Mouse (Mus musculus) lung, embryonic 15.5 days (tissue): ENCODE measurements around the gene Ubn1. TPM values are rescaled to one million over a fixed set of nuclear protein-coding genes. Genes with fewer than 3 reads are reported as not detected.
A peak's percentile ranks its signal among the peaks of the same experiment; 100 is the strongest.

ENCODE experiments used
- ATAC-seq: fragments of 200-750 bp; cut with Nextera tagmentation; 2 replicates; pipeline ENCODE4 v1.8.0; 2017; ENCODE audit warnings: moderate number of reproducible peaks, borderline replicate concordance; ENCODE audit not compliant: low FRiP score, low TSS enrichment; ENCODE audit errors: extremely low read depth
- H3K27ac ChIP-seq: fragments of 300-500 bp; sonication (generic); 2 replicates; pipeline ENCODE4 v1.5.1; 2015; ENCODE audit warnings: moderate library complexity, mild to moderate bottlenecking, inconsistent platforms
- H3K27me3 ChIP-seq: fragments of 300-500 bp; sonication (generic); 2 replicates; pipeline ENCODE4 v1.6.1; 2015; ENCODE audit warnings: inconsistent platforms
- H3K36me3 ChIP-seq: fragments of 300-500 bp; sonication (generic); 2 replicates; pipeline ENCODE4 v1.6.1; 2015; ENCODE audit warnings: inconsistent platforms
- H3K4me1 ChIP-seq: fragments of 300-500 bp; sonication (generic); 2 replicates; pipeline ENCODE4 v1.6.1; 2015; ENCODE audit warnings: inconsistent platforms
- H3K4me2 ChIP-seq: fragments of 300-500 bp; sonication (generic); 2 replicates; pipeline ENCODE4 v1.6.1; 2015; ENCODE audit warnings: inconsistent platforms, mild to moderate bottlenecking, moderate library complexity
- H3K4me3 ChIP-seq: fragments of 300-500 bp; sonication (generic); 2 replicates; pipeline ENCODE4 v1.5.1; 2015; ENCODE audit warnings: mild to moderate bottlenecking, inconsistent platforms
- H3K9ac ChIP-seq: fragments of 300-500 bp; sonication (generic); 2 replicates; pipeline ENCODE4 v1.6.1; 2015; ENCODE audit warnings: inconsistent platforms
- H3K9me3 ChIP-seq: fragments of 300-500 bp; sonication (generic); 2 replicates; pipeline ENCODE4 v1.6.1; 2016; ENCODE audit warnings: inconsistent platforms
- WGBS: fragments of 180-500 bp; shearing (Covaris S2); methylation state at CpG from one replicate; pipeline ENCODE4 v1.1.7; 2015; 5-methylcytosine and 5-hydroxymethylcytosine counted together
- polyA plus RNA-seq: library from polyadenylated mRNA; unstranded; fragments of >200 nt; fragmentation: Nextera tagmentation; extraction: Ambion mirVana; gene quantifications from 2 replicates; pipeline ENCODE4 v1.2.1, GENCODE M21; 2015

Gene Ubn1
- 19.8 and 21.4 TPM in 2 replicates for polyA plus RNA-seq

DNA sequence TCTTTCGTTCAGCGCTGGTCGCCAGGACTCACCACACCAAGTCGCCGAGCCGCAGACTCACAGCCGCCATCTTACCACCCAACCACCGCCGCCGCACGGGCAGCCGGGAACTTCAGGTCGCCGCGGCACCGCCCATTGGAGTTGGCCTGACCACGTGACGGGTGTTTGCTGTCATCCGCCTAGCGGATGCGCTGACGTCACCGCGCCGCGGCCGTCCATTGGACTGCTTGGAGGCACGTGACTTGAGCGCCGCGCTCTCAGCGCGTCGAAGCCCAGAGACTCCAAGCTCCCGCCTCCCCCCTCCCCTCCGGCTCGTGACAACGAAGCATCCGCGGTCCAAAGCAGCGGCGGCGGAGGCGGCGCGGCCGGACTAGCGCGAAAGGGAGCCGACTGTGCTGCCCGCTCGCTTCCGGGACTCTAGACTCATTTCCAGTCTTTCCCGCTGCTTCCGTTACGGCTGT is at the start of gene Ubn1, which contains the start of gene Glyr1:
Gene Ubn1 (plus strand): TSS at position 284 of the 461 bp plus-strand sequence.
Gene Glyr1 (minus strand): TSS at position 90 of the 461 bp plus-strand sequence.
- ATAC-seq: peak; percentile 99
- peak within 1 kb of the TSS; percentile 95 for H3K9ac ChIP-seq
- H3K36me3 ChIP-seq: peaks cover 32% of the 10 kb centered on the region
- H3K4me2 ChIP-seq: peak within 1 kb of the TSS; percentile 91
- no peaks in the 10 kb centered on the region for H3K9me3 ChIP-seq
- H3K4me1 ChIP-seq: peaks cover 26% of the 10 kb centered on the region
- H3K27me3 ChIP-seq: no peaks in the 10 kb centered on the region
- H3K27ac ChIP-seq: peak within 1 kb of the TSS; percentile 97
- peak within 1 kb of the TSS; percentile 80 for H3K4me3 ChIP-seq
- under 1% methylated on average over 55 of the region's 56 CpGs for WGBS

DNA sequence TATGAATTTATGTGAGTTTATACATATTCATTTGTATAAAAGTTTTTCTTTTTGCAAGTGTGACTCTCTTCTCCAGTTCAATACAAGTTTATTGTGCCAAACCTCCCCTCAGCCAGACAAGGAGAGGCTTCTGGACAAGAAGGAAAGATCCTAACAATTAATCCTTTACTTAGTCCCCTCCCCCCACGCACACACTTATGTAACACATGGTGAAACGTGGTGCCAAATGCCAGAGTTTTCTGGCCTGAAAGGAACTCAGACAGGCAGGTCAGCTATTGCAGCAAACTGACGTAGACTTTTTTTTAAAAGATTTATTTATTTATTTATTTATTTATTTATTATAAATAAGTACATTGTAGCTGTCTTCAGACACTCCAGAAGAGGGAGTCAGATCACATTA is 49.2 kb upstream of the Ubn1 start:
- 45% methylated on average over 3 of the region's 3 CpGs for whole genome bisulfite sequencing
- Histone ChIP-seq H3K4me1 (no peaks in the 10 kb centered on the region), H3K4me2 (no peak overlapping the region), H3K36me3 (no peaks in the 10 kb centered on the region), H3K9ac (no peak overlapping the region), H3K9me3 (no peaks in the 10 kb centered on the region), H3K27me3 (no peaks in the 10 kb centered on the region), H3K4me3 (no peak overlapping the region), H3K27ac (no peak overlapping the region)
- no peak for ATAC-seq

DNA sequence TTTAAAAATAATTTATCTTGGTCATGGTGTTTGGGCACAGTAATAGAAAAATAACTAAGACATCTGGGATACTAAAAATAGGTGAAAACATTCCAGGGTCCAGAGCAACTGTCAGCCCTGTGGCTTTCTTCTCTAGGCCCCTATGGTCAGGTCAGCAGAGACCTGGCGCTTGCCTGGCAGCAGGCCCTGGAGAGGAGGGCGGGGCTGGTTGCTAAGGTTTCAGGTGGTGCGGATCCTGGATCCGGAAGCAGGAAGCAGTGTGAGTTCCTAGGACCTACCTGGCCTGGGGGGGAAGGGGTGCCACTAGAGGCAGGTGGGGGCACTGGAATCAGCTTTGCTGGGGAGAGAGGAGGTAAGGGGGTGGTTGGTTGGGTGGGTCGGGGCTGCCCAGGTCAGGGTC is 42.8 kb upstream of the Ubn1 start, which contains the start of gene Smim22:
Gene Smim22 (plus strand): TSS at position 222 of the 400 bp plus-strand sequence.
- WGBS: 41% methylated on average over 5 of the region's 5 CpGs
- peak within 1 kb of the TSS; percentile 50 for H3K4me2 ChIP-seq
- ATAC-seq: peak; percentile 48; the same call in 1 of the 2 replicates

DNA sequence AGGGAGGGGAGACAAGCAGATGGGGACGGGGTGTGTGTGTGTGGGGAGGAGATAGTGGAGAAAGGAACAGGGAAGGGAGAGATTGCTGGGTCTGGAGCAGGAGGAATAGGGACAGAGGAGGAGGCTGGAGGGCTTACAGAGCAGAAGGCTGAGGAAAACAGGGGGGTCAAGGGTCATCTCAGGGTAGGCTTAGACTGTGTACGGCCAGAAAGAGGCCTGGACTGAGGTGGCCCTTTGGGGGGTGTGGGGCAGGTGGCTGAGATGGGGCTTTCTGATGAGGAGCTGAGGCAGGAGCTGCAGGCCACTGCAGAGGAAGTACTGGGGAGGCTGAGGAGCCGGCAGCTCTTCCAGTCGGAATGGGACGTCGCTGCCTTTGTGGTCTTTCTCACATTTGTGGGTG is 42.4 kb upstream of the Ubn1 start:
- Histone ChIP-seq H3K9ac (no peak overlapping the region), H3K27ac (0 out of 2 replicates have a peak overlapping the region, but pooled peaks have one; percentile 13), H3K9me3 (no peaks in the 10 kb centered on the region), H3K27me3 (no peaks in the 10 kb centered on the region), H3K4me1 (peaks cover 6% of the 10 kb centered on the region), H3K4me2 (peak overlapping the region; percentile 50), H3K4me3 (peak overlapping the region; percentile 24), H3K36me3 (no peaks in the 10 kb centered on the region)
- WGBS: 31% methylated on average over 6 of the region's 6 CpGs
- no peak for ATAC-seq

More for the DNA sequence above, 42.8 kb upstream of the Ubn1 start, which contains the start of gene Smim22:
- peaks cover 2% of the 10 kb centered on the region for H3K4me1 ChIP-seq
- H3K9me3 ChIP-seq: no peaks in the 10 kb centered on the region
- H3K27me3 ChIP-seq: no peaks in the 10 kb centered on the region
- H3K9ac ChIP-seq: no peak within 1 kb of the TSS
- 0 out of 2 replicates have a peak within 1 kb of the TSS, but pooled peaks have one; percentile 13 for H3K27ac ChIP-seq
- H3K4me3 ChIP-seq: peak within 1 kb of the TSS; percentile 24
- no peaks in the 10 kb centered on the region for H3K36me3 ChIP-seq

DNA sequence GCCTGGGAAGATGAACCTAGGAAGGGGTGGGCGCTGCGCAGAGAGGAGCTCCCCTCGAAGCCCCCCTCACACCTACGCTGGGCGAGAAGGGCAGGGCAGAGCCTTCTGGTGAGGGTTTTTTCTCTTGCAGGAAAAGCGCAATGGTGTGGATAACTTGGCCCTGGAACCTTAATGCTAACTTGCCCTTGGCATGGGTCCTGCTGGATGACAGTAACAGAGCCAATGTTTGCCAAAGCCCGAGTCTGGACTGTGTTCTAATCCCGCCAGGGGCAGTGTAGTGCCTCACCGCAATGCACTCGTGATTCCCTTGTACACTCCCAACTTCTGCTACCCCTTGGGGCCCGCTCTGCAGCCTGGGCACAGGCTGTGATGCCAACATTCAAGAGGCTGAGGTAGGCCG is 41.8 kb upstream of the Ubn1 start:
- 77% methylated on average over 12 of the region's 12 CpGs for WGBS
- Histone ChIP-seq H3K27ac (no peak overlapping the region), H3K9me3 (no peaks in the 10 kb centered on the region), H3K27me3 (no peaks in the 10 kb centered on the region), H3K4me2 (peak overlapping the region; percentile 50), H3K9ac (no peak overlapping the region), H3K4me1 (peaks cover 9% of the 10 kb centered on the region), H3K36me3 (no peaks in the 10 kb centered on the region), H3K4me3 (peak overlapping the region; percentile 24)
- ATAC-seq: no peak

DNA sequence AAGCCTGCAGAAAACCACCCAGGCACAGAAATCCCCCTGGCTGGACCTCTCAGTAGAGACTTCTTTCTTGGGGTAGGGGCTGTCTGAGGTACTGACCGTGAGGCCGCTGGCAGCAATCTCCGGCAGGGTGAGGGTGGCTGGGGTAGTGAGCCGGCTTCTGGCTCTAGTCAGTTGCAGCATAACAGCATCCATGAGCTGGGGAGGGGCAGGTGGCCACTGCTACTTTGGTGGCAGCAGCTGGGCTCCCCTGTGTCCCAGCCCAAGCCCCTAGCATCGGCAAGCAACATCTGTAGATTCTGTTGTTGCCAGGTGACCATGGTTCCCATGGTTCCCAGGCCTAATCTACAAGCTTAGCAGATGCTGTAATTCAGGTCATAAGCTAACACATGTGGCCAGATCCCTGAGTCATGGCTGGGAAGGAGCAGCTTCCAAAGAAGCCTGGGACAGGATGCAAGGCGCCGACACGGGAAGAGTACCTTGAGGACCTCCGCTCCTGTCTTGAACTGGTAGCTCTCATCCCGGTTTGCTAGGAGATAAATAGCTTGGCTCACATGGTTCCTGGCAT is 39.4 kb upstream of the Ubn1 start:
- Histone ChIP-seq H3K27ac (no peak overlapping the region), H3K36me3 (peaks cover 13% of the 10 kb centered on the region), H3K4me3 (no peak overlapping the region), H3K9ac (no peak overlapping the region), H3K27me3 (no peaks in the 10 kb centered on the region), H3K4me1 (peaks cover 9% of the 10 kb centered on the region), H3K4me2 (no peak overlapping the region), H3K9me3 (no peaks in the 10 kb centered on the region)
- 88% methylated on average over 10 of the region's 10 CpGs for WGBS
- ATAC-seq: no peak

DNA sequence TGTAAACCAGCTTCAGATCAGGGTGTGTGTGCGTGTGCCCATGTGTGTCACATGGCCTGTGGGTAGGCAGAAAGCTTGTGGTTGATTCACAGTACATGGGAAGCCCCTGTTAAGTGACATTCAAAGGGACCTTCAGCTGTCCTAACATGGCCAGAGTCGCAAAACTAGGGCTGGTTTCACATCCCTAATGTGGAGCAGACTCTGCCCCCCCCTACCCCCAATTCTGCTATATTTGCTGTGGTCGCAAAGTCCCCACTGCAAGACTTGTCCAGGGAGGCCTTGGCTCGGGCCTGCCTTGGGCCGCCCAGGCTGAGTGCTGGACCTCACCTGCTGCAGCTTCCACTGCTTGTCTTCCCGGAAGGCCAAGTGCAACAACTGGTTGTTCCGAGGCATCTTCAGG is 38.6 kb upstream of the Ubn1 start:
- peaks cover 22% of the 10 kb centered on the region for H3K36me3 ChIP-seq
- no peaks in the 10 kb centered on the region for H3K9me3 ChIP-seq
- peaks cover 9% of the 10 kb centered on the region for H3K4me1 ChIP-seq
- H3K27ac ChIP-seq: no peak overlapping the region
- no peak overlapping the region for H3K4me2 ChIP-seq
- 84% methylated on average over 7 of the region's 7 CpGs for WGBS
- no peak overlapping the region for H3K9ac ChIP-seq
- no peaks in the 10 kb centered on the region for H3K27me3 ChIP-seq
- no peak overlapping the region for H3K4me3 ChIP-seq
- no peak for ATAC-seq

DNA sequence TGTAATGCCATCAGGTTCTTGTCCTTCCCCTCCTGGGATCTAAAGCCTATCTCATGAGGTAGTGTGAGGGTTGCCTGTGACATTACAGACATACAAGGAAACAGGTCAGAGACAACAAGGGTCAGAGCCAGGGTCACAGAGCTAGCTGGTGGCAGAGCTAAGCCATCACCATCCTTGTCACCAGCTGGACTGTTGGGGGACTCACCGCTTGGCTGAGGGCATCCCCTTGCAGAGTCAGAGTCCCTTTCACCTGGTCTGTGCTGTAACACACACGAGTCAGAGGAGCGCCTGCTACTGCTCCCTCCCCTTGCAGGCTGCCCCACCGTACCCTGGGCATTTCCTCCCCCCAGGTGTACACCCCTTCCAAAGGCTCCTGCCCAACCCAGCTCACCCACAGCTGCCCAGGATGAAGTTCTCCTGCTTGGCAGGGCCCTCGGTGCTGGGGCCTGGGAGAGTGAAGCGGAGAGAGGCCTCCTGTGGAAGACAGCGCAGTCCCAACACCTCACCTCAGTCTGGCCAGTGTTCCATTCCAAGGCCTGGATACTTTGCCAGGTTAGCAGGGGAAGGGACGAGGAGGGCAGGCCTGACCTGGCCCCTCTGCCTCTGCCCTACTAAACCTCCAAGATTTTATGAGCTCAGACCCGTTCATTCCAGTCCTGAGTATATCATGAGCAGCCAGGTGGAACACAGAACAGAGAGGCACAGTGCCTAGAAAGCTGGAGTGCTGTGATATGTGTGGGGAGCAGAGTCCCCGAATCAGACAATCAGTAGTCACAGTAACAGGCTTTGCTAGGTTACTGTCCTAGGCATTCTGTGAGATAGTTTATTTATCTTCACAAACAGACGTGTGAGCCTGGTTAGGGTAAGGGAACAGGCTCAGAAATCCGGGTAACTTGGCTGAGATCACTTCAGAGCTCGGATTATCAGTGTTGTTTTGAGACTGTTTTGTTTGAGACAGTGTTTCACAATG is 37.5 kb upstream of the Ubn1 start:
- H3K4me2 ChIP-seq: peak overlapping the region; percentile 85
- H3K4me1 ChIP-seq: peaks cover 9% of the 10 kb centered on the region
- no peaks in the 10 kb centered on the region for H3K9me3 ChIP-seq
- peaks cover 32% of the 10 kb centered on the region for H3K36me3 ChIP-seq
- whole genome bisulfite sequencing: 41% methylated on average over 13 of the region's 13 CpGs
- H3K27me3 ChIP-seq: no peaks in the 10 kb centered on the region
- H3K9ac ChIP-seq: peak overlapping the region; percentile 64
- peak overlapping the region; percentile 82 for H3K4me3 ChIP-seq
- H3K27ac ChIP-seq: no peak overlapping the region
- ATAC-seq: no peak

DNA sequence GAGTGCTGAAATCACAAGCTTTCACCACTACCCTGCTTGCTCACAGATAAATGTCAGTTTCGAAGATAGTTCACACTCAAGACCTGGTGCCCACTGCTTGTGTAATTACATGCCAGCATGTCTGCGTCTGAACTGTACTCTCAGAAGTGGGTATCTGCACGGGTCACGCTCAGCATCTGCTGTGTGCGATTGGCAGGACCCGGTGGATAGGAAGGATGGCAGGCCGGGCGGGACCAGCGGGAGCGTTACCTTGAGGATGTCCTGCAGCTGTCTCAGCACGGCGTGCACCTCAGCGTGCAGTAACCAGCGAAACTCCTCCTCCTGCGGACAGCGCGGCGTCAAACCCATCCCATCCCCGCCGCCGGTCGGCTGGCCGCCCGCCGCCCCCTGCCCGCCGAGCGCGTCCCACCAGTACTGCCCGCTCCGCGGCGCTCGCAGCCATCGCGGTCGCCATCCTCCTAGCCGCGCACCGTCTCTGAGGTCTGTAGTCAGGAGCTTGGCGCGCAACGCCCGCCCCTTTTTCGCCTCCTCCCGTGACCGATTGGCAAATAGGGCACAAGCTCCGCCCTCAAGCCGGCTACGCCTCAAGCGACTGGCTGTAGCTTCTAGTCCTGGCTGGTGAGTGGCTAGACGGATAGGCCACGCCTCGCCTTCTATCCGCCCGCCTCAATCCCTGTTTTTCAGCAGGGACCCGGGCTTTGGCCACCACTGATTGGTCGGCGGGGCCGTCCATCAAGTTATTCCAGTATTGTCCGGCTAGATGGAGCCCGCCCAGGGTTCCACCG is 36.6 kb upstream of the Ubn1 start, which contains the start of gene Rogdi:
Gene Rogdi (minus strand): TSS at position 500 of the 785 bp plus-strand sequence.
- Histone ChIP-seq H3K4me1 (peaks cover 9% of the 10 kb centered on the region), H3K9me3 (no peaks in the 10 kb centered on the region), H3K9ac (peak within 1 kb of the TSS; percentile 64), H3K27me3 (no peaks in the 10 kb centered on the region), H3K4me3 (peak within 1 kb of the TSS; percentile 82), H3K36me3 (peaks cover 41% of the 10 kb centered on the region), H3K4me2 (peak within 1 kb of the TSS; percentile 85), H3K27ac (peak within 1 kb of the TSS; percentile 58; the same call in 1 of the 2 replicates)
- ATAC-seq: peak; percentile 98
- WGBS: under 1% methylated on average over 63 of the region's 63 CpGs

DNA sequence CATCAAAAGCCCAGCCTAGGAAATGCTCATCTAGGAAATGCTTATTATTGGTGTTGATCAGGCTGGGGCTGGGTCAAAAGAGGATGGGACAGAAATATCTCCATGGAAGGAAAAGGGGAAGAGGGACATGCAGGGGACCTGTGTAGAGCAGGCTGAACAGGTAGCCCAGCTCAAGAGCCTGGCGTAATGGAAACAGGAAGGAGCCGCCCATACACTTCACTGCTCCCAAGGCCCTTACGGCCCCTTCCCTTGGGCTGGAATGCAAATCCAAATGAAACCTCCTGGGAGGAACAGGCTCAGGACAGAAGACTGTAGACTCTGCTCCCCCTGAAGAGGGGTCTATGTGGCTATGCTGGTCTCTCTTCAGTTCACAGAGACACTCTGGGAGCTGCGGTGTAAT is 35.3 kb upstream of the Ubn1 start:
- no peak overlapping the region for H3K9ac ChIP-seq
- H3K27ac ChIP-seq: no peak overlapping the region
- WGBS: 77% methylated on average over 4 of the region's 4 CpGs
- no peak for ATAC-seq
- peaks cover 54% of the 10 kb centered on the region for H3K36me3 ChIP-seq
- H3K4me3 ChIP-seq: no peak overlapping the region
- no peak overlapping the region for H3K4me2 ChIP-seq
- H3K4me1 ChIP-seq: peaks cover 9% of the 10 kb centered on the region
- no peaks in the 10 kb centered on the region for H3K27me3 ChIP-seq
- H3K9me3 ChIP-seq: no peaks in the 10 kb centered on the region

DNA sequence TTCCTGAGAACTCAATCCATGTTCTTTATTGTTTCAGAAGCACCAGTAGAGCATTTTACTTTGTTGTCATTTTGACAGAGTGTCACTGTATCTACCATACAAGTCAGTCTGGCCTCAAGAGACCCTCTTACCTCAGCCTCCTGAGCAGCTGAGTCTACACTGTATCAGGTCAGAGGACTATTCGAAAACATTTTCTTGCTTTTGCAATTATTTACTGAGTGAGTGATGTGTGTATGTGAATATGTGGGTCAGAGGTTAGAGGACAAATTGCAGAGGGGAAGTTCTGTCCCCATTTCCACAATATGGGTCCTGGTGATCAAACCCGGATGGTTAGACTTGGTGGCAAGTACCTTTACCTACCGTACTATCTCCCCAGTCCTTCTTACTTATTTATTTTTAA is 25.8 kb upstream of the Ubn1 start:
- 86% methylated on average over 3 of the region's 3 CpGs for WGBS
- H3K4me1 ChIP-seq: no peaks in the 10 kb centered on the region
- no peaks in the 10 kb centered on the region for H3K9me3 ChIP-seq
- H3K27ac ChIP-seq: no peak overlapping the region
- no peaks in the 10 kb centered on the region for H3K27me3 ChIP-seq
- peaks cover 94% of the 10 kb centered on the region for H3K36me3 ChIP-seq
- H3K9ac ChIP-seq: no peak overlapping the region
- H3K4me3 ChIP-seq: no peak overlapping the region
- H3K4me2 ChIP-seq: no peak overlapping the region
- no peak for ATAC-seq
